Mouse (Mus musculus): ENCODE results near the gene Tnfaip1. TPM values are rescaled to one million over a fixed set of nuclear protein-coding genes. Genes with fewer than 3 reads are reported as not detected.
"Not testable (repeated sequence)": the region's sequence is repeated elsewhere in the genome, so short reads cannot be mapped to it uniquely, and the experiment has no call there.

Gene Tnfaip1
- polyA plus RNA-seq, 1 experiment from 2014 or later = 56.1 TPM

- H3K4me3 ChIP-seq (replicated peaks) = peak overlapping the region; percentile 88
- H3K27me3 ChIP-seq (replicated peaks) = no peaks in the 10 kb centered on the region
- WGBS = 1% methylated on average over 23 of the region's 23 CpGs
- H3K27ac ChIP-seq (replicated peaks) = peak overlapping the region; percentile 95
- ATAC-seq (ENCODE audit: low FRiP score) = peak; percentile 21
- H3K36me3 ChIP-seq = peaks cover 22% of the 10 kb centered on the region
- H3K9me3 ChIP-seq (replicated peaks) = no peaks in the 10 kb centered on the region
- peak overlapping the region; percentile 79 for H3K9ac ChIP-seq (replicated peaks)
- peak overlapping the region; percentile 84 for H3K4me2 ChIP-seq
- peaks cover 42% of the 10 kb centered on the region for H3K4me1 ChIP-seq
Observed at GRCm38 (mm10) chr11:78535376-78536079, 604 bp downstream of the Tnfaip1 start.

GRCm38 (mm10) chr11:78534516-78534915, 1.6 kb downstream of the Tnfaip1 start:
- peak overlapping the region; percentile 95 for H3K27ac ChIP-seq (replicated peaks)
- H3K4me1 ChIP-seq = peaks cover 42% of the 10 kb centered on the region
- H3K27me3 ChIP-seq (replicated peaks) = no peaks in the 10 kb centered on the region
- H3K9me3 ChIP-seq (replicated peaks) = no peaks in the 10 kb centered on the region
- H3K4me3 ChIP-seq (replicated peaks) = peak overlapping the region; percentile 88
- H3K4me2 ChIP-seq = peak overlapping the region; percentile 84
- WGBS = 87% methylated on average over 4 of the region's 4 CpGs
- no peak for ATAC-seq (ENCODE audit: low FRiP score)
- no peak overlapping the region for H3K9ac ChIP-seq (replicated peaks)
- H3K36me3 ChIP-seq = peaks cover 21% of the 10 kb centered on the region

- ATAC-seq (ENCODE audit: low FRiP score); H3K27me3 ChIP-seq (replicated peaks); H3K9me3 ChIP-seq (replicated peaks); H3K4me3 ChIP-seq (replicated peaks); H3K9ac ChIP-seq (replicated peaks); H3K4me2 ChIP-seq; H3K27ac ChIP-seq (replicated peaks): not testable (repeated sequence)
- H3K4me1 ChIP-seq = peaks cover 20% of the 10 kb centered on the region
- H3K36me3 ChIP-seq = peaks cover 37% of the 10 kb centered on the region
- 95% methylated on average over 10 of the region's 10 CpGs for WGBS
Observed at GRCm38 (mm10) chr11:78531515-78531914, 4.6 kb downstream of the Tnfaip1 start.

GRCm38 (mm10) chr11:78531046-78531445, 5.1 kb downstream of the Tnfaip1 start:
- no peaks in the 10 kb centered on the region for H3K9me3 ChIP-seq (replicated peaks)
- peaks cover 20% of the 10 kb centered on the region for H3K4me1 ChIP-seq
- H3K27me3 ChIP-seq (replicated peaks) = no peaks in the 10 kb centered on the region
- peaks cover 42% of the 10 kb centered on the region for H3K36me3 ChIP-seq
- H3K4me3 ChIP-seq (replicated peaks) = no peak overlapping the region
- H3K4me2 ChIP-seq = no peak overlapping the region
- no peak for ATAC-seq (ENCODE audit: low FRiP score)
- WGBS = 83% methylated on average over 6 of the region's 6 CpGs
- peak overlapping the region; percentile 15; the same call in 1 of the 2 replicates for H3K27ac ChIP-seq (replicated peaks)
- H3K9ac ChIP-seq (replicated peaks) = no peak overlapping the region

GRCm38 (mm10) chr11:78530001-78530400, 6.1 kb downstream of the Tnfaip1 start:
- H3K27ac ChIP-seq (replicated peaks) = no peak overlapping the region

GRCm38 (mm10) chr11:78528714-78529113, 7.4 kb downstream of the Tnfaip1 start:
- 0 out of 2 replicates have a peak, but pooled peaks cover 6% of the 10 kb centered on the region for H3K4me1 ChIP-seq
- no peak overlapping the region for H3K9ac ChIP-seq (replicated peaks)
- WGBS = 86% methylated on average over 9 of the region's 9 CpGs
- H3K36me3 ChIP-seq = peaks cover 65% of the 10 kb centered on the region
- no peaks in the 10 kb centered on the region for H3K9me3 ChIP-seq (replicated peaks)
- H3K27ac ChIP-seq (replicated peaks) = no peak overlapping the region
- H3K4me3 ChIP-seq (replicated peaks) = no peak overlapping the region
- no peaks in the 10 kb centered on the region for H3K27me3 ChIP-seq (replicated peaks)
- no peak for ATAC-seq (ENCODE audit: low FRiP score)
- no peak overlapping the region for H3K4me2 ChIP-seq

More at GRCm38 (mm10) chr11:78530001-78530400, 6.1 kb downstream of the Tnfaip1 start:
- no peaks in the 10 kb centered on the region for H3K27me3 ChIP-seq (replicated peaks)
- no peak overlapping the region for H3K4me2 ChIP-seq
- H3K4me1 ChIP-seq = peaks cover 15% of the 10 kb centered on the region
- ATAC-seq (ENCODE audit: low FRiP score) = no peak
- 92% methylated on average over 12 of the region's 12 CpGs for WGBS
- no peak overlapping the region for H3K9ac ChIP-seq (replicated peaks)
- H3K9me3 ChIP-seq (replicated peaks) = no peaks in the 10 kb centered on the region
- H3K36me3 ChIP-seq = peaks cover 52% of the 10 kb centered on the region
- no peak overlapping the region for H3K4me3 ChIP-seq (replicated peaks)

- Histone ChIP-seq H3K27me3 (replicated peaks) (no peaks in the 10 kb centered on the region), H3K9me3 (replicated peaks) (no peaks in the 10 kb centered on the region), H3K4me3 (replicated peaks) (no peak overlapping the region), H3K27ac (replicated peaks) (no peak overlapping the region), H3K4me1 (no peaks in the 10 kb centered on the region), H3K4me2 (no peak overlapping the region), H3K9ac (replicated peaks) (no peak overlapping the region), H3K36me3 (peaks cover 98% of the 10 kb centered on the region)
- 77% methylated on average over 2 of the region's 2 CpGs for WGBS
- no peak for ATAC-seq (ENCODE audit: low FRiP score)
Observed at GRCm38 (mm10) chr11:78524838-78525237, 11.3 kb downstream of the Tnfaip1 start.

GRCm38 (mm10) chr11:78523241-78523955, 12.7 kb downstream of the Tnfaip1 start:
- Histone ChIP-seq H3K4me3 (replicated peaks) (no peak overlapping the region), H3K4me2 (no peak overlapping the region), H3K27ac (replicated peaks) (peak overlapping the region; percentile 54), H3K9ac (replicated peaks) (no peak overlapping the region), H3K9me3 (replicated peaks) (no peaks in the 10 kb centered on the region), H3K27me3 (replicated peaks) (no peaks in the 10 kb centered on the region), H3K36me3 (peaks cover 99% of the 10 kb centered on the region), H3K4me1 (no peaks in the 10 kb centered on the region)
- no peak for ATAC-seq (ENCODE audit: low FRiP score)
- WGBS = 80% methylated on average over 9 of the region's 9 CpGs

GRCm38 (mm10) chr11:78522481-78522997, 13.6 kb downstream of the Tnfaip1 start:
- Histone ChIP-seq H3K36me3 (peaks cover 98% of the 10 kb centered on the region), H3K4me3 (replicated peaks) (no peak overlapping the region), H3K27ac (replicated peaks) (peak overlapping the region; percentile 54), H3K4me1 (no peaks in the 10 kb centered on the region), H3K9ac (replicated peaks) (no peak overlapping the region), H3K4me2 (no peak overlapping the region), H3K27me3 (replicated peaks) (no peaks in the 10 kb centered on the region), H3K9me3 (replicated peaks) (no peaks in the 10 kb centered on the region)
- 100% methylated on average over 1 of the region's 1 CpGs for WGBS
- ATAC-seq (ENCODE audit: low FRiP score) = no peak

- H3K4me1 ChIP-seq = no peaks in the 10 kb centered on the region
- H3K27me3 ChIP-seq (replicated peaks) = no peaks in the 10 kb centered on the region
- no peak for ATAC-seq (ENCODE audit: low FRiP score)
- peaks cover 93% of the 10 kb centered on the region for H3K36me3 ChIP-seq
- no peaks in the 10 kb centered on the region for H3K9me3 ChIP-seq (replicated peaks)
- H3K4me2 ChIP-seq = no peak overlapping the region
- no peak overlapping the region for H3K9ac ChIP-seq (replicated peaks)
- H3K27ac ChIP-seq (replicated peaks) = 0 out of 2 replicates have a peak overlapping the region, but pooled peaks have one; percentile 54
- WGBS = 88% methylated on average over 3 of the region's 3 CpGs
- H3K4me3 ChIP-seq (replicated peaks) = no peak overlapping the region
Observed at GRCm38 (mm10) chr11:78521880-78522279, 14.3 kb downstream of the Tnfaip1 start.

- H3K27ac ChIP-seq (replicated peaks) = no peak overlapping the region
- peaks cover 93% of the 10 kb centered on the region for H3K36me3 ChIP-seq
- peaks cover 5% of the 10 kb centered on the region; the same call in 1 of the 2 replicates for H3K4me1 ChIP-seq
- H3K4me3 ChIP-seq (replicated peaks) = no peak overlapping the region
- 91% methylated on average over 10 of the region's 10 CpGs for WGBS
- no peaks in the 10 kb centered on the region for H3K9me3 ChIP-seq (replicated peaks)
- ATAC-seq (ENCODE audit: low FRiP score) = no peak
- H3K9ac ChIP-seq (replicated peaks) = no peak overlapping the region
- no peaks in the 10 kb centered on the region for H3K27me3 ChIP-seq (replicated peaks)
- no peak overlapping the region for H3K4me2 ChIP-seq
Observed at GRCm38 (mm10) chr11:78518931-78519330, 17.2 kb downstream of the Tnfaip1 start.
